Mouse (Mus musculus): ENCODE data around the gene Rptor. TPM values are rescaled to one million over a fixed set of nuclear protein-coding genes. Genes with fewer than 3 reads are reported as not detected.

Rptor gene
- polyA plus RNA-seq, 1 experiment from 2014 or later, result 10.6 TPM

DNA sequence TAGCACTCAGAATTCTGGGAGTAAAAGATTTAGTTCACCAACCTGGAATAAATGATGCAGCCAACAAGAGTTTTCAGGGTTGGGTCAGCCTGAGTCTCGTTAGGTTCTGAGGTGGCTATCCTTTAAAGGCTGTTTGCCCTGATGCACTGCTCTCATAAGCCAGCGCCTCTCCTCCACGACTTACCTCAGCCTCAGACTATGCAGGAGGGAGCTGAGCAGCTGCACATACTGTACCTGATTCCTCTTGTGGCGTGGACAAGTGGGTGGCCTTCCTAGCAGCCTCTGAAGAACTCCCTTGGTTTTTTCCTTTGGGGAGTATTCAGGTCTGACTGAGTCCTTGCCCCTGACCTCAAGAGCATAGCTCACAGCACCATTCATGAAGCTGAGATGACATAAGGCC is 209.4 kb downstream of the Rptor start:
- Histone ChIP-seq H3K4me3 (no peak overlapping the region), H3K27me3 (no peaks in the 10 kb centered on the region), H3K36me3 (peaks cover 17% of the 10 kb centered on the region), H3K4me2 (no peak overlapping the region), H3K9me3 (no peaks in the 10 kb centered on the region), H3K4me1 (replicated peaks) (peaks cover 31% of the 10 kb centered on the region), H3K9ac (no peak overlapping the region), H3K27ac (no peak overlapping the region)
- WGBS, result 98% methylated on average over 4 of the region's 4 CpGs
- no peak for ATAC-seq (ENCODE audit: low FRiP score)

DNA sequence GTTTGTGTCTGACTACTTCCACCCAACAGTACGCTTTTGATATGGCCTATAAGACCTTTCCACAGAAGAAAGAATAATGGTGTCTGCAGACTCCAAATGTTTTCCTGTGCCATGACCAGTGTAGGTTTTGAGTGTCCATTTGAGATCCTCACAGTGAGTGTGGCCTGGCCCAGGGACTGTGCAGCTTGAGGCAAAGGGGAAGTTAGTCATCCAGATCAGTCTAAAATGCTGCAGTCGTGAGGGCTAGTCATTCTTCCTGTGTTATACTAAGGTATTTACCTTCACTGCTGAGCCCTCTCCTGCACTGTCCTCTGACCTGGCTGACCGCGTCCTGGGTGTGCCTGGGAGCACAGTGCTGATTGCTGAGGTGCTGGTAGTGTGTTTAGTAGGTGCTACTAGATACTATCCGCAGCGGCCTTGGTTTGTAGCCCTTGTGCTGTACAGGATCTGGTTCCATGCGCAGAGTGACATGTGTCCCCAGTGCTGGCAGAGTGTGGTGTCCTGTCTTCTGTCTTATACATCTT is 211.4 kb downstream of the Rptor start:
- Histone ChIP-seq H3K4me1 (replicated peaks) (peaks cover 27% of the 10 kb centered on the region), H3K36me3 (peaks cover 28% of the 10 kb centered on the region), H3K4me3 (no peak overlapping the region), H3K27ac (no peak overlapping the region), H3K9me3 (no peaks in the 10 kb centered on the region), H3K4me2 (no peak overlapping the region), H3K9ac (no peak overlapping the region), H3K27me3 (no peaks in the 10 kb centered on the region)
- no peak for ATAC-seq (ENCODE audit: low FRiP score)
- WGBS, result 94% methylated on average over 7 of the region's 7 CpGs

DNA sequence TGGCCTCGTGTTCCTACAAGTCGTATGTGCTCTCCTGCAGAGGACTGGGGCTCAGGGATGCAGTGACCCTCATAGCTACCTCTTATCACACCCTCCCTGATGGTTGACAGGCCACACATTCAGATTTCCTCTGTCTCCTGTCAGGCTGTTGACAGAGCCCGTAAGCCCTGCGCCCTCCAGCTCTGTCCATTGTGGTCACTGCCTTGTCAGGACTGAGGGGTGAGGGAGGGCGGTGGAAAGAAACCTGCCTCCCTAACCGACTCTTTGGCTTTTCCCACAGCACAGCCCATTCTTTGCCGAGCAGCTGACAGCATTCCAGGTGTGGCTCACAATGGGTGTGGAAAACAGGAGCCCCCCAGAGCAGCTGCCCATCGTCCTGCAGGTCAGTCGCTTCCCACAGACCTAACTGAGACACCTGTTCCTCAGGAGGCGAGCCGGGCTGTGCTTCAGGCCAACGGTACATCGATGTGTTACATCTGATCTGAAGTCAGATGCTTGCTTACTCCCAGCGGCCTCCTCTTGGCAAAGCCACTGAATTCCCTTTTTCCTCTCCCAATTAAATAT is 214.2 kb downstream of the Rptor start:
- Histone ChIP-seq H3K9ac (no peak overlapping the region), H3K27ac (no peak overlapping the region), H3K9me3 (no peaks in the 10 kb centered on the region), H3K27me3 (no peaks in the 10 kb centered on the region), H3K4me3 (no peak overlapping the region), H3K4me2 (no peak overlapping the region), H3K4me1 (replicated peaks) (peaks cover 21% of the 10 kb centered on the region), H3K36me3 (peaks cover 33% of the 10 kb centered on the region)
- no peak for ATAC-seq (ENCODE audit: low FRiP score)
- 80% methylated on average over 14 of the region's 14 CpGs for WGBS

DNA sequence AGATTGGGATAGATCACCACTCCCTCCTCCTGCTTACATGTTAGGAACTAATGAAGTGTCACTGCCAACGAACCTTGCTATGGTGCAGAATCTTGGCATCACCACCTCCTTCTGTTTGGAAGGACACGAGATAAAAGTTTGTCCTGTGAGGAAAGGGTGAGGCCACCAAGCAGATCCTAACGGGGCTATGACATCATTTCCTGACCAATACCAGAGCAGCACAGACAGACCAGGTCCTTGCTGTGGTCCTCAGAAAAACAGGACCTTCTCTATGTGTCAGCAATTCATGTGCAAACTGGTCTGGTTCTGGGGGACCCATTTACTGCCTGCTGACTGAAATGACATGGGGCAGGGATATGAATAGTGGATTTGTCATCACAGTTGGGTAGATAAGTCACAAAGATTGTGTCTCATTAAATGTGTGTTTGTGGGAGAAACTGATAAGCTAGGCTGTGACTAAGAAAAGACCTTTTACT is 214.7 kb downstream of the Rptor start:
- no peak overlapping the region for H3K9ac ChIP-seq
- H3K9me3 ChIP-seq, result no peaks in the 10 kb centered on the region
- H3K27me3 ChIP-seq, result no peaks in the 10 kb centered on the region
- H3K4me1 ChIP-seq (replicated peaks), result peaks cover 21% of the 10 kb centered on the region
- H3K27ac ChIP-seq, result peak overlapping the region; percentile 30; the same call in 1 of the 2 replicates
- H3K36me3 ChIP-seq, result peaks cover 32% of the 10 kb centered on the region
- 80% methylated on average over 3 of the region's 3 CpGs for WGBS
- no peak overlapping the region for H3K4me2 ChIP-seq
- H3K4me3 ChIP-seq, result no peak overlapping the region
- ATAC-seq (ENCODE audit: low FRiP score), result no peak

DNA sequence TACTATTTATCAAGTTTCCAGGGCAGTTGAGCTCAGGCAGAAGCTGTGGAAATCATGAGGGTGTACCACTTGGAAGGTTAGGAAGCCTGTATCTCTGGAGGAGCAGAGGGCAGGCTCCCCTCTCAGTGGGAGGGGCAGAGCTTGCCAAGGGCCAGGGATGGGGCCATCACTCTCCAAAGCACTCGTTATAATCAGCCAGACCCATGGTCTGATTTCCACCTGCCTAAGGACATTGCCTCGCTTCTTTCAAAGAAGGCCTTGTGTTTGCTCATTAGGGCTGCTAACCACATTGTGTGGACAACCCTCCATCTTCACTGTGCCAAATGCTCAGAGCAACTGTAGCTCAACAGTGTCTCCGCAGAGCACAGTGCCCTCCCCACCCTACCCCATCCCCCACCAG is 215.2 kb downstream of the Rptor start:
- Histone ChIP-seq H3K27ac (peak overlapping the region; percentile 30; the same call in 1 of the 2 replicates), H3K9ac (no peak overlapping the region), H3K9me3 (no peaks in the 10 kb centered on the region), H3K27me3 (no peaks in the 10 kb centered on the region), H3K4me3 (no peak overlapping the region), H3K4me1 (replicated peaks) (peaks cover 21% of the 10 kb centered on the region), H3K36me3 (peaks cover 32% of the 10 kb centered on the region), H3K4me2 (no peak overlapping the region)
- 45% methylated on average over 3 of the region's 3 CpGs for WGBS
- ATAC-seq (ENCODE audit: low FRiP score), result no peak

DNA sequence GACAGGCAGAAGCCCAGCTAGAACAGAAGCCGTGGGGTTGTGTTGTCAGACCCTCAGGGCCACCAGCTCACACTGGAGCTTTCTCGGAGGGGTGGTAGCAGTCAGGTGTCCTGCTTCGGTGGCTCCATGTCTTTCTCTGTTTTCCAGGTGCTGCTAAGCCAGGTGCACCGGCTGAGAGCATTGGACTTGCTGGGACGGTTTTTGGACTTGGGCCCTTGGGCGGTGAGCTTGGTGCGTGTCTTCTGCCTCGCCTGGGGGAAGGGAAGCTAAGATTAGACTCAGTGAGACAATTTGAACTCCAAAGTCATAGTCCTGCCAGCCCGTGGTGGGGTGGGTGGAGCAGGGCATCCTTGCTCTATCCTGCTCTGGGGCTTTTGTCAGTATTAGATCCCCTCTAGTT is 218.8 kb downstream of the Rptor start:
- peaks cover 21% of the 10 kb centered on the region for H3K4me1 ChIP-seq (replicated peaks)
- H3K27me3 ChIP-seq, result no peaks in the 10 kb centered on the region
- no peak overlapping the region for H3K27ac ChIP-seq
- WGBS, result 94% methylated on average over 9 of the region's 9 CpGs
- H3K4me3 ChIP-seq, result no peak overlapping the region
- H3K36me3 ChIP-seq, result peaks cover 53% of the 10 kb centered on the region
- H3K9ac ChIP-seq, result no peak overlapping the region
- no peak overlapping the region for H3K4me2 ChIP-seq
- no peaks in the 10 kb centered on the region for H3K9me3 ChIP-seq
- ATAC-seq (ENCODE audit: low FRiP score), result no peak

DNA sequence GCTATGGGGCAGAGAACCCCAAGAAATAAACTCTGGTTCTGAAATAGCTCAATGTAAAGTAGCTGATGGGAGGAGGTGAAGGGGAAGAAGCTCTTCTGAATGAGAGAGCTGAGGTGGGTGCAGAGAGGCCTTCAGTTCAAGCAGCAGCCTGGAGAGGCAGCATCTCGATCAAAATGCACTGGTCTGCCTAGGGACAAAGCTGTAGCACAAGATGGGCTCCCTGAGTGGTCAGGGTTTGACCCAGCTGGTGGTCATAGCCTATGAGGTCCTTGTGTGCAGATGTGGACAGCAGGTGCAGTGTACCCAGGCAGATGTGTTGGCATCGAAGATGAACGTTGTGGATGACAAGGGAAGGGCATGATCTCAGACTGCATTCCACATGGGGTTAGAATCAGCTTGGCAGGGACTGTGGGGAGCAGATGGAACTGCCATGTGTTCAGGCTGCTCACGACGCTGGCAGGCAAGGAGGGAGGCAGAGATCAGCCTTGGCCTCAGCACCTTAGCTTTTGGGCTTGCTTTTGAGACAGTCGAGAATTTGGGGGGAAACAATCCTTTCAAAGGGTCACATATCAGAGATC is 221.5 kb downstream of the Rptor start:
- H3K4me2 ChIP-seq, result no peak overlapping the region
- WGBS, result 80% methylated on average over 6 of the region's 6 CpGs

DNA sequence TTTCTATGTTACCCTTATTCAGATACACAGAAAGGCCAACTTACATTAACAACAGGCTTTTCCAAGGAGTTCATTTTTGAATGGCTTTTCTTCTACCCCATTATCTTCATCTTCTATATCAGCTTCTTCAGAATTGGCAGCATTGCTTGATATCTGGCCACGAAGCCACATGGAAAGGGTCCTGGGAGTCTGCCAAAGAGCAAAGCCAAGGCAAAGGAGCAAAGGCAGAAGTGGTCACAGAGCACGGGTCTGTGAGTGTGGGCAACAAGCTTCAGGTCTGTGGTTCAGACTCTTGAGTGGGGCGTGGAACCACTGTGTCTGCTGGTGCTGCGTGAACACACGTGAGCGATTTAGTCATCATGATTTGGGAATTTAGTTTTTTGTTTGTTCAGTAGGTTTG is 223.1 kb downstream of the Rptor start:
- no peak overlapping the region for H3K4me3 ChIP-seq
- H3K9ac ChIP-seq, result no peak overlapping the region
- no peak for ATAC-seq (ENCODE audit: low FRiP score)
- no peaks in the 10 kb centered on the region for H3K27me3 ChIP-seq
- H3K27ac ChIP-seq, result no peak overlapping the region
- no peaks in the 10 kb centered on the region; the same call in 1 of the 2 replicates for H3K4me1 ChIP-seq (replicated peaks)
- peaks cover 54% of the 10 kb centered on the region for H3K36me3 ChIP-seq
- H3K4me2 ChIP-seq, result no peak overlapping the region
- H3K9me3 ChIP-seq, result no peaks in the 10 kb centered on the region
- 96% methylated on average over 6 of the region's 6 CpGs for WGBS

More for the DNA sequence above, 221.5 kb downstream of the Rptor start:
- Histone ChIP-seq H3K27ac (no peak overlapping the region), H3K9ac (no peak overlapping the region; the same call in 1 of the 2 replicates), H3K4me3 (no peak overlapping the region), H3K27me3 (no peaks in the 10 kb centered on the region), H3K4me1 (replicated peaks) (peaks cover under 1% of the 10 kb centered on the region; the same call in 1 of the 2 replicates), H3K9me3 (no peaks in the 10 kb centered on the region), H3K36me3 (peaks cover 61% of the 10 kb centered on the region)
- no peak for ATAC-seq (ENCODE audit: low FRiP score)

DNA sequence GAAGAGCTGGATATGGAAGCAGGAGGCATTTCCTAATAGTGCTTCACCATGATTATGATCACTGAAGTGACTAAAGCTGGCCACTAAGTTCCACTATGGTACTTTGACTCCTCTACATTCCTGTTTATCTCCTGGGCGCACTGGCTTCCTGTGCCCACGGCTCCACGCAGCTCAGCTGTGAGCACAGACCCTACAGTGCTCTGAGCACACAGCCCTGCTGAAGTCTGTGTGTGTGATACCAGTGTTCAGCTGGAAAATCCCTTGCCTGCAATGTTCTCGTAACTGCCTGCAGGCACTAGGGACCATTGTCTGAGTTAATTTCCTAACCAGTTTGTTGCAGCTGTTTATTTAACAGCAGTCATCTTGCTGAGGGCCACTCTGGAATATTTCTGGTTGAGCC is 223.5 kb downstream of the Rptor start:
- ATAC-seq (ENCODE audit: low FRiP score), result no peak
- 75% methylated on average over 4 of the region's 4 CpGs for WGBS
- no peak overlapping the region for H3K27ac ChIP-seq

DNA sequence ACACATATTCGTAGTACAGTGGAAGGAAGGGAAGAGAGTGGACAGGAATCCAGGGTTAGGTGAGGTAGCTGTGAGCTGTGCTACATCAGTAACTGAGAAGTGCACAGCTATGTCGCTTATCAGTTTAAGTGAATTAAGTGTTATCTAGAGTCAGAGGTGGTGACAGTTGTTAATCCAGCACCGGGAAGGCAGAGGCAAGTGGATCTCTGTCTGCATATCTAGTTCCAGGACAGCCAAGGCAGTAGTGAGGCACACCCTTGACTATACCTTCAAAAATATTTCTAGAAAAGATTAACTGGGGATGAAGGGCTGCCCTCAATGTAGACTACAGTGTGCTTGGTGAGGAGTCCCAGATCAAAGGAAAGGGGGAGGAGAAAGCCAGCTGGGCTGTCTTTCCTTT is 226.4 kb downstream of the Rptor start:
- no peak overlapping the region for H3K9ac ChIP-seq
- no peak for ATAC-seq (ENCODE audit: low FRiP score)
- H3K4me1 ChIP-seq (replicated peaks), result peaks cover 19% of the 10 kb centered on the region
- H3K9me3 ChIP-seq, result no peaks in the 10 kb centered on the region
- no peak overlapping the region for H3K4me2 ChIP-seq
- no peak overlapping the region for H3K4me3 ChIP-seq
- WGBS, result 96% methylated on average over 3 of the region's 3 CpGs
- H3K36me3 ChIP-seq, result peaks cover 37% of the 10 kb centered on the region
- no peaks in the 10 kb centered on the region for H3K27me3 ChIP-seq
- H3K27ac ChIP-seq, result no peak overlapping the region

More for the DNA sequence above, 223.5 kb downstream of the Rptor start:
- Histone ChIP-seq H3K4me2 (no peak overlapping the region), H3K9ac (no peak overlapping the region), H3K9me3 (no peaks in the 10 kb centered on the region), H3K27me3 (no peaks in the 10 kb centered on the region), H3K4me3 (no peak overlapping the region), H3K4me1 (replicated peaks) (peaks cover under 1% of the 10 kb centered on the region; the same call in 1 of the 2 replicates), H3K36me3 (peaks cover 54% of the 10 kb centered on the region)

DNA sequence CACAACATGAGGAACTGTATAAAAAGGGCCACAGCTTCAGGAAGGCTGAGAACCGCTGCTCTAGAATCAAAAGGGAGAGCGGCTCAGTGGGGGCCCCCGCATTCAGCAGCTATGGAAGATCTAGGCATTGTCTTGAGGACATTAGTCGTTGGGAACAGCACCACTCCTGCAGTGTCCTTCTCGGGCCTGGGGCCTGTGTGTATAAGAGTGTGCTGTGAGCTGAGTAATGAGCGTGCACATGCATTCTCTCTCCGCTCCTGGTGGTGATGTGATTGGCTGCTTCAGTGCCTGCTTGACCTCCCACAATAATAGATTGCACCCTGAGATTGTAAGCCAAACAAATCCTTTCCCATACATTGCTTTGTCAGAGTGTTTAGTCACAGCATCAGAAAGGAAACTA is 229.0 kb downstream of the Rptor start:
- Histone ChIP-seq H3K27ac (no peak overlapping the region), H3K36me3 (peaks cover 23% of the 10 kb centered on the region), H3K27me3 (no peaks in the 10 kb centered on the region), H3K9me3 (no peaks in the 10 kb centered on the region), H3K4me2 (no peak overlapping the region), H3K4me1 (replicated peaks) (peaks cover 21% of the 10 kb centered on the region), H3K4me3 (no peak overlapping the region), H3K9ac (no peak overlapping the region)
- 34% methylated on average over 7 of the region's 7 CpGs for WGBS
- ATAC-seq (ENCODE audit: low FRiP score), result no peak

DNA sequence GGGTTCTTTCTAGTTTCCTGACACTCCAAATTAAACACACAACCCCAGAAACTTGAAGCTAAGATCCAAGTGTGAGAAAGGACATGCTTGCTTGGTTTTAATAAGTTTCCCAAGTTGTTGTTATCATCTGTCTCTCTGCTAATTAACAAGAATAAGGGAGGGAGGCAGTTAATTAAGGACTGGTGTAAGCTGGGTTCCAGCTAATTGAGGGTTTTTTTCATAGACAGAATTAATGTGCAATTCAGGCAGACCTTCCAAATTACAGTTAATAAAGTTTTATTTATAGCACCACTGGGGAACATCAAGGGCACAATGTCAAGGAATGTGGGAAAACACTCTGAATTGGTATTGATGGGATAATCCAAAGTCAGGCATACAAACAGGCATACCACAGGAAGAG is 230.6 kb downstream of the Rptor start:
- H3K9me3 ChIP-seq, result no peaks in the 10 kb centered on the region
- H3K36me3 ChIP-seq, result peaks cover 8% of the 10 kb centered on the region
- no peak overlapping the region for H3K4me2 ChIP-seq
- peaks cover 24% of the 10 kb centered on the region for H3K4me1 ChIP-seq (replicated peaks)
- no peak overlapping the region for H3K4me3 ChIP-seq
- H3K27ac ChIP-seq, result no peak overlapping the region
- no peaks in the 10 kb centered on the region for H3K27me3 ChIP-seq
- no peak overlapping the region for H3K9ac ChIP-seq
- no peak for ATAC-seq (ENCODE audit: low FRiP score)

All from hindbrain, embryonic 13.5 days (tissue).